Mouse (Mus musculus): ENCODE measurements at regions not wholly inside any gene's neighbourhood (a gene's known extent, or its start where the extent isn't known, plus 50 kb on each side); places are given as distances from the start of the nearest gene placed in this dataset.

GRCm38 (mm10) chr14:16944441-16944840, 125.5 kb upstream of the Rarb start:
- DNase-seq = no peak
- intact Hi-C loops (cut with DNase I) = no loop called here

- intact Hi-C loops (cut with DNase I) = no loop called here
- no peak for DNase-seq
Measured at GRCm38 (mm10) chr14:16943531-16943930, 124.6 kb upstream of the Rarb start.

- DNase-seq = no peak
- intact Hi-C loops (cut with DNase I) = no loop called here
Measured at GRCm38 (mm10) chr14:16927136-16927535, 108.2 kb upstream of the Rarb start.

GRCm38 (mm10) chr14:16901534-16902147, 82.7 kb upstream of the Rarb start:
- intact Hi-C loops (cut with DNase I) = no loop called here

GRCm38 (mm10) chr14:16897747-16898544, 79.0 kb upstream of the Rarb start:
- no peak for DNase-seq
- intact Hi-C loops (cut with DNase I) = no loop called here

More at GRCm38 (mm10) chr14:16901534-16902147, 82.7 kb upstream of the Rarb start:
- no peak for DNase-seq

- no peak for DNase-seq
- intact Hi-C loops (cut with DNase I) = no loop called here
Measured at GRCm38 (mm10) chr14:16896974-16897373, 78.0 kb upstream of the Rarb start.

- intact Hi-C loops (cut with DNase I) = no loop called here
- no peak for DNase-seq
Measured at GRCm38 (mm10) chr14:16881249-16881648, 62.3 kb upstream of the Rarb start.

GRCm38 (mm10) chr14:16869221-16869620, 50.3 kb upstream of the Rarb start:
- intact Hi-C loops (cut with DNase I) = no loop called here
- no peak for DNase-seq

Data from heart, postnatal 10 days (tissue).